Mouse (Mus musculus) left cerebral cortex, postnatal 14 days (tissue): ENCODE measurements around the gene Spcs2. TPM values are rescaled to one million over a fixed set of nuclear protein-coding genes. Genes with fewer than 3 reads are reported as not detected.
"Not testable (repeated sequence)": the region's sequence is repeated elsewhere in the genome, so short reads cannot be mapped to it uniquely, and the experiment has no call there.

Source experiments
- DNase-seq, 2 experiments: peaks; one replicate each; pipeline ENCODE4 v3.0.0; 2021 to 2022; ENCODE audit warnings: low spot score in 2 of 2, mixed read lengths in 1 of 2
- intact Hi-C: fragments of 180-260 bp; cut with DNase I; formaldehyde crosslinking; loops from one replicate; pipeline ENCODE4 v1.15.1; 2025
- total RNA-seq, 2 experiments: library from RNA; stranded (reverse); gene quantifications; 2 replicates each; pipeline ENCODE4 v1.2.3; 2021

Gene Spcs2
- total RNA-seq, 2 experiments from 2014 or later, result 81.7 to 94.3 TPM

DNA sequence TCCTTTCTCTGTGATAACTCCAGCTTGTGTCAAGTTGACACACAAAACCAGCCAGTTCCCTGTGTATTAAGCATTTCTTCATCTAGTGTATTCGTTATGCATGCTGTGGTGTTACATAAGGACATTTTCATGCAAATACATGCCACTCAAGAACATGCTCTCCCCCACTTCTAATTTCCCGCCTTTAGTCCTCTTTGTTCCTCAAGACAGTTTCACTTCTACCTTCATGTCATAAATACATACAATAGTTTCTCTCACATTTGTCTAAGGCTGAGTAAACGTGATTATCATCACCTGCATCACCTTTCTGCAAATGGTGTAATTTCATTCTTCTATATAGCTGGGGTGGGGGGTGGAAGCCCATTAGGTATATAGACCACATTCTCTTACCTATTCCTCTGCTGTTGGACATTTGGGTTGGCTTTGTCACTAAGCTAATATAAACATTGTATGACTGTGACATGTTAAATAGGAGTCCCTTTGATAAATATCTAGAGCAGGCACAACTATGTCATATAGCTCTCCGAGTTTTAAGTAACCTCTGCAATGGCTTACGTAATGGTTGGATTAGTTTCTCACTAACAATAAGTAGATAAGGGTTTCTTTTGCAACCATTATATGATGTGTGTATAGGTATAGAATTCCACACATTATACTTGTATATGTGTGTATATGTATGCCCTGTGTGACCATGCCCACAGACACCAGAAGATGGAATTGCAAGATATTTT is 30.0 kb downstream of the Spcs2 start:
- DNase-seq, result no peak
- intact Hi-C loops, result no loop called here

DNA sequence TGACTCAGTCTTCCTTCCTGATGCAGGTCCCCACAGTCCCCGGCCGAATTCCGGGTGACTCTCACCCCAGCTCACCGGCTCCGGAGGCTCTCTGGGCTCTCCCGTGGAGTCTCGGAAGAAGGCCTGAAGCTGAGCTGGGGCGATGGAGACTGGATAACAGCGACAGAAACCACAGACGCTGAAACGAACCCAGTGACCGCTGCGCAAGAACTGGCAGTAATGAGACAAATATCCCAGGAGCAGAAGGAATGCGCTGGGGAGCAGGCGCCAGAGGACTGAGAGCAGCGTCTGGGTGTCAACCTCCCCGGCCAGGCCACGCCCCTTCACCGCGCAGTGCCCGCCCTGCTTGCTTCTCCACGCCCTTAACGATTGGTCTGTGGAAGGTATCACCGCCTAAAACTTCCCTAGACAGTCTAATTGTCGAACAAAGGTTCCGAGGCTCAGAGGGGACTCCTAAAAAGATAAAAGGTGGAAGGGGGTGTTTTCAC is 35.1 kb downstream of the Spcs2 start, which contains the start of gene Neu3:
TSS of gene Neu3 (minus strand) at position 335 of the 488 bp plus-strand sequence.
- intact Hi-C loops, result no loop called here
- DNase-seq, result peak; percentile 87 to 89

DNA sequence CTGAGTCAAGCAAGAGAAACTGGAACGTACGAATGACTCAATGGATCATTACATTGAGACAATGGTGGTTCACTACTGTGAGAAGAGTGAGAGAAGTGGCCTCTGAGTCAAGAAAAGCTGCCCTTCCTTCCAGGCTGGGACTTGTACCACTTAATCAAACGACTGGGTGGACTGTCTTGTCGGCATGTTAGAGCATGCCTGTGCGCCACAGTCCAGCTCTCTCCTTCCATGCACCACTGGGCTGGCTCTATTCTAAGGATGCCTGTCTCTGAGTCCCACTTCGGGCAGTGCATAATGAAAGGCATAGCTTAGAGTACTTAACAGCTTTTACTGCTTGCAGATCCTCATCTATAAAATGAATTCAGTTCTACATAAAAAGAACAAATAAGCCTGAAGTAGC is 37.2 kb downstream of the Spcs2 start:
- no peak for DNase-seq
- intact Hi-C loops, result no loop called here

DNA sequence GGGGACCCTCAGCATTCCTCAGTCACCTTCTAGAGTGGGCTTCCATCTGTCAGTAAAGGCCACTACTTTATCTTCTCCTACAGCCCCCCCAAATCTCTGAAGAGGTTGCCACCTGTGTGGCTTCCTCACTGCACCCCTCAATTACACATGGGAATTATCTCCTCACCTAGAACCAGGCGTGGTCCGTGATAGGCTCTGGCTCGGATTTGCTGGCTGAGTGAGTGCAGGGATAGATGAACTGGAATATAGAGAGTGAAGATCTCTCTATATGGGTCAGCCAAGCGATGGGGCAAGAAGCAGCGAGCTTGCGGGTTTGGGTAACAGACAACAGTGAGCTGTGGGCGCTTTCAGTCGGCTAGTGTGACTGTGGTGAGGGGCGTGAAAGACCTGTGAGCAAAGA is 37.8 kb downstream of the Spcs2 start:
- intact Hi-C loops, result no loop called here
- DNase-seq, result no peak

DNA sequence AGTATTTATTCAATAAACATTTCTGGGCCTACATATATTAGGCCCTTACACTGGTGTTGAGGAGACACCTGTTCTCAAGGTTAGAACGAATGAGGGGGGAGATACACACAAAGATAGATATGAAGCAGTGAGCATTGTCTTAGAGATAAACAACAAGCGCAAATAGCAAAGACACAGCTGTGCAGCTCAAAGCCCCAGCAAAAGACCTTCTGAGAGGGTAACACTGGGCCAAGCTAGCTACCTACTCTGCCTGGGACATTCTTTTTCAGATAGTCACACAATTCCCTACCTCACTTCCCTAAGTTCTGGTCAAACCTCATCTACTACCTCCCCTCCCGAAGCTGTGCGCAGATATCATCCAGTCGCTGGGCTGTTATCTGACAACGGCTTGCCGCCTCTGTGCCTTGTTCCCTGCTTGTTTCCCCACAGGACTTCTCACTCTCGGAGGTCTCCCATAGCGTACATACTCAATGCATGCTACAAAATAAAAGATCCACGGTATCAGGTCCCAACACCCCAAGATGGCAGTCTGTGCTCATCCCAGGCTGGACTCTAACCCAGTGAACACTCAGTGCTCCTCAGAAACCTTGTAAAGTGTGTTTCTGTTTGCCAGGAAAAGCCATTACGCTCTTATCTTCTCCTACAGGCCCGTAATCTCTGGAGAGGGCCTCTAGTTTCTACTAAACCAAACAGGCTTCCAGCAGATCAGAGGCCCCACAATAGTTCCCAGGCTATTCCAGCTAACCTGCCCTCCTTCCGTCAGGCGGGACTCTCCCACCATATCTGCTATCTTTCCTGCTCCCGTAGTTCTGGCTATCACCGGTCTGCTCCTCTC is 38.4 kb downstream of the Spcs2 start:
- intact Hi-C loops, result no loop called here
- no peak for DNase-seq

DNA sequence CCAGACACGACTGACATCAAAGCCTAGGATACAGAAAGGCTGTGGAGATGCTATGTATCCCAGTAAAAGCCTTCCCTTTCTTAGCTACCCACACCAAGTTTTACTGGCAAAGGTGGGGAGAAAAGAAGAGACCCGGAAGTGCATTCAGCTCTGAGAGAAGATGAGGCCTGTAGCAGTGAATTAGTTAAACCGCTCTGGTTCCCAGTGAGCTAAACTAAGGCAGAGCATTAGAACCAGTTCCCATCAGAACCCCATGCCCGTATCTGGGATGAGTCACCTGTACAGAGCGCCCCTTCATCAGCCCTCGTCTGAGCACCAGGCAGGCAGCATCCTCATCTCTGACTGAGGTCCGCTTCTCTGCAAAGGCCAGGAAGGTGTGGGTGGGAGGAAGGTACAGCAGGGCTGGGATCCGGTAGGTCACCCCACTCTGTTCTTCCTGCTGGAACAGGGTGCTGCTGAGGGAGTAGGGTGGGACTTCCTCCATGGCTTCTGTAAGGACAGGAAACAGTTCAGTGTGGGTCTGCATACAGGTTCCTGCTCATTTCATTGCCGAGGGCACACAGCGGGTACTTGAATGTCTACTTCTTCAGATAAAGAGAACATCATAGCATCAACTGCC is 40.1 kb downstream of the Spcs2 start:
- DNase-seq, result no peak
- intact Hi-C loops, result no loop called here

DNA sequence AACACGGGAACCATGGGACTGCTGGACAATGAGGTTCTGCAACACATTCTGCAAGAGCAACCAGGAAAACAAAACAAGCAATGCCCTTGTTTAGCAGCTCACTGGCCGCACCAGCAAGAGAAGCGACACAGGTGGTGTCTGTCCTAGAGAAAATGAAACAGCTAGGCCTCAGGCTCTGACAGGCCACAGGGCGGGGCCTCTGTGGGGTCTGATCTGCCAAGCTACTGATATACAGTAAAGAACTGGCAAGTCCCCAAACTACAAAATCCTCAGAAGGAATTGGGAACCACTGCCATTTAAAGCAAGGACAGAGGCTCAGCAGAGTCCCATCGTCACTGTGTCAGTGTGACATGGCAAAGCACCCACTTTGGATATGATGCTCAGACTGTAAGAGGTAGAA is 40.8 kb downstream of the Spcs2 start:
- intact Hi-C loops, result no loop called here
- DNase-seq, result no peak

DNA sequence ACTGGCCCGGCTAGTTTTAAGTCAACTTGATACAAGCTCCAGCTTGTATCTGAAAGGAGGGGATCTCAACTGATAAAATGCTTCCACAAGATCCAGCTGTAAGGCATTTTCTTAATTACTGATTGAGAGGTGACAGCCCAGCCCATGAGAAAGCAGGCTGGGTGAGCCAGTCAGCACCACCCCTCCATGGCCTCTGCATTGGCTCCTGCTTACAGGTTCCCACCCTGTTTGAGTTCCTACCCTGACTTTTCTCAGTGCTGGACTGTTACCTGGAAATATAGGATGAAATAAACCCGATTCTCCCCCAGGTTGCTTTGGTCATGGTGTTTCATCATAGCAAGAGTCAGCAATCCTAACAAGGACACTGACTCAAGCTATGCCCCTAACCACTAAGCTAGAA is 41.3 kb downstream of the Spcs2 start:
- DNase-seq, result no peak
- intact Hi-C loops, result no loop called here

DNA sequence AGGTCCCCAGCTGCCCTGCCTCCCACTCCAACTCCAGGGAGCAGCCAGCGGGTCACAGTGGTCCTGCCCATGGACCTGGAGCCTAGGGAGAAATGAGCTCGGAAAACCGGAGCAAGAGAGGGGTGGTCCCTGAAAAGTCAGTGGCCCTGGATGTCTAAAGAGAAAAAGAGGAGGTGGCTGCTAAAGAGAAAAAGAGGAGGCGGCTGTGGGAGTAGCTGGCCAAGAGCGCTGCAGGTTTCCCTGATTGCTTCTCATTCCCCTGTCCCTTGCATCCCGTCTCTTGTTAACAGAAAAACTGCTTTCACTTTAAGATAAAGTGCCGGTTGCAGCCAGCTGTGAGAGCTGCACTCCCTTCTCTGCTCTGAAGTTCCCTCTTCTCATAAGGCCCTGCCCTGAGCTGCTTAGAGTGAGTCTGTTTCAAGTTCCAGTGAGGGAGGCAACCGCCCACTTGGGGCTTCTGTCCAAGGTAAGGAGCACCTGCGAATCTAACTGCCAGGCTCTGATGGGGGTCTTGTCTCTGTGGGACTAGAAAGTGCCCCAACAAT is 45.0 kb downstream of the Spcs2 start:
- DNase-seq, intact Hi-C loops: not testable (repeated sequence)

DNA sequence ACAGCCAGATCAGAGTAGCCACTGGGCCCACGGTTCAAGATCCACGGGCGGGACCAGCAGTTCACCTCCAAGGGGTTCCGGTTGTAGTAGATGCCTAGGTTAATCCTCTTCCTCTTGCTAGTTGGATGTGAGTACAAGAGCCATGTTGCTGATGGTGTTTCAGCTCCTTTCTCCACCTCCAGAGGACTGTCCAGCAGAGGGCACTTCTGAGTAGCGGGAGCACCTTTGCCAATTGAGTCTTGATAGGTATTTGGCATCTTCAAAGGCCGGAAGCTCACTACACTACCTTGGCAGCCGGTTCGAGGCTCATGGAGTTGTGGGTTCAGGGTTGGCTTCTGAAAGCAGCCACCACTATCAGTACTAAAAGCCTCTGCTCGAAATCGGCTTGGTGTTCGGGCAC is 49.9 kb downstream of the Spcs2 start:
- DNase-seq, result no peak
- intact Hi-C loops, result loop anchor here (2.0 kb wide), 1 partner anchor 63 kb away; no protein-coding TSS in a partner anchor

DNA sequence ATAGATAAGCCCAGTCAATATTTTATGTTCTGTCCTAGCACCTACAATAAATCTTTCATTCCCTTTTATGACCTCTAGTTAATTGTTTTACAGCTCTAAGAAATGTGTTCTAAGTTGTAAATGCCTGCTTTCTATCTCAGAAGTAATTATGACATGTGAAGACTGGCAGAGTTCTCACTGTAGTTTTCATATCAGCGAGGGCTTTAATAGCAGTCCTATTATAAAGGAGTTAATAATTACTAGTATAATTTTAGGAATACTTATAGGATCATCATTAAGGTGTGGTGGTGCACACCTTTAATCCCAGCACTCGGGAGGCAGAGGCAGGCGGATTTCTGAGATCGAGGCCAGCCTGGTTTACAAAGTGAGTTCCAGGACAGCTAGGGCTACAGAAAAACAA is 51.6 kb downstream of the Spcs2 start:
- intact Hi-C loops, result loop anchor here (2.0 kb wide), 1 partner anchor 65 kb away; no protein-coding TSS in a partner anchor
- DNase-seq, result no peak

DNA sequence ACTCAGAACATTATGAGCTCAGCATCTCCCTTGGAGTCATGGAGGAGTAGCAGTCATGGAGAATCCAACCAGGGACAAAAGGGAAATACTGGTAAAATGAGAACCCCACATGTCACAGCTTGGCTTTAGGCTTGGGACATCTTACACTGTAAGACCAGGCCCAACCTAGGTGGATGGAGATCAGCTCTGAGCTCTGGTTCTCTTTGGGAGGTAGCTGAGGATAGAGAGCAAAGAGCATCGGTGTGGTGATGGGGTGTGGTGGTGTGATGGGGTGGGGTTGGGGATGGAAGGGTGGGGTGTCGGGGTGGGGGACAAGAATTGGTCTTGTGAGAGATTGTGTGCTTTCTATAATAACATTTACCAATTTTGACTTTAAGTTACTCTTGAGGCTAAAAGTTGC is 52.4 kb downstream of the Spcs2 start:
- DNase-seq, result no peak
- intact Hi-C loops, result no loop called here

DNA sequence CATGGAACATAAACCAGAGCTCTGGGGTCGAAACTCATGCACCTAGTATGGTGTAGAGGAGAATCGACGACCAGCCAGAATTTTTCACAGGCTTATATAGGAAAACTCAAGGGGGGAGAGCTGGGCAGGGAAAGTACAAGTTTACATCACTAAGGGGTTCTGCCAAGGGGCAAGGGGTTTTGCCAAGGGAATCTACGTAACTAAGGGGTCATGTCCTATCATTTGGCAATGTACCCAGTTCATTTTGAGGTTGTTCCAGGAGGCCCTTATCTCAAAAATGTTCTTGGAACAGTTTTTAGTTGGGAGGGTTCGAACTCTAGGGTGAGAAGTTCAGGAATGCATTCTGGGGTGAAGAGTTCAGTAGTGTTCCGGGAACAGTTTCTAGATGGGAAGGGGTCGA is 56.2 kb downstream of the Spcs2 start:
- intact Hi-C loops, DNase-seq: not testable (repeated sequence)

DNA sequence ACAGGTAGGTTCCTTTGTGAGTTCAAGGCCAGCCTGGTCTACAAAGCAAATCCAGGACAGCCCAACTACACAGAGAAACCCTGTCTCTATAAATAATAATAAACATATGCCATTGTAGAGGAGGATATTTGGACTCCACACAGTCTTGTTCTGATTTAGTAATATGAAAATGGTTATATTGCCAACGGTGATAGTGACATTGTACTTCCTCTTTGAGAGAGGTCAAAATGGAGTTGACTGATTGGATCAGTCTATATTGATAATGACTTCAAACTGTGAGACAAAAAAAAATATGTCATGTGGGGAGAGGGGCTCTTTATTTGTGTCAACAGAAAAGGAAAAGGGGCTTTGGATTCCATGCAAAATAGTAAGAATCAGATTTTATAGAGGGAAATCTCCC is 57.9 kb downstream of the Spcs2 start:
- DNase-seq, result no peak
- intact Hi-C loops, result no loop called here

DNA sequence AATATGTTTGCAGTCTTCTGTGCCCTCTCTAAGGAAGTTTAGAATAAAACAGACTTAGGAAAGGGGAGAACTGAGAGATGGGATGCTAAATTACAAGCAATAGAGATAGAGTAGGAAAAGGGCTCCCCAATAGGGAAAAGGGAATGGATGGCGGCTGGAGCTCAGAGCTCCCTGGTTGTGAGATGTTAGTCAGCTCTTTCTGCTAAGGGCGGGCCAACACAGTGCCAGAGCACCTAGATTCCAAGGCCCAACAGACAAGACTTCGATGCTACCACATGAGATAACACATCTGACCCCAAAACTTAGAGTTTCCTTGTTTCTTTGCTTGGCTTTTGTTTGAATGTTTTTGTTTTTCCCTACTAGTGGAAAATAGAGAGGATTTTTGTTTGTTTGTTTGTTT is 59.2 kb downstream of the Spcs2 start:
- DNase-seq, intact Hi-C loops: not testable (repeated sequence)

DNA sequence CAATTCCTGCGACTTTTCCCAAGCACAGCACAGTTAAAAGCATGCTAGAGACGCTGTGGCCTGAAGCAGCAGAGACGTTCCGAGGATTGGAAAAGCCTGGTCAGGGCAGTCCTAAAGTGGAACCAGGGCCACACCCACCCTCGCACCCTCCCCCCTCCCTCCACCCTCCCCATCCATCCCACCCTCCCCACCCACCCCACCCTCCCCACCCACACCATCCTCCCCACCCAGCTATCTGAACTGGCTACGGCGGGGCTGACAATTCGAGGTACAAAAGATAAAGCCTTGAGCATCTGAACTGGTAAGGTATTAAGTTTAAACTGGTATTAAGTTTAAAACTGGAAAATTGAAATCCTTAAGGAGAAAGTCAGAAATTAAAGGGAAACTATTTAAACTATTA is 59.7 kb downstream of the Spcs2 start:
- intact Hi-C loops, result no loop called here
- no peak for DNase-seq

DNA sequence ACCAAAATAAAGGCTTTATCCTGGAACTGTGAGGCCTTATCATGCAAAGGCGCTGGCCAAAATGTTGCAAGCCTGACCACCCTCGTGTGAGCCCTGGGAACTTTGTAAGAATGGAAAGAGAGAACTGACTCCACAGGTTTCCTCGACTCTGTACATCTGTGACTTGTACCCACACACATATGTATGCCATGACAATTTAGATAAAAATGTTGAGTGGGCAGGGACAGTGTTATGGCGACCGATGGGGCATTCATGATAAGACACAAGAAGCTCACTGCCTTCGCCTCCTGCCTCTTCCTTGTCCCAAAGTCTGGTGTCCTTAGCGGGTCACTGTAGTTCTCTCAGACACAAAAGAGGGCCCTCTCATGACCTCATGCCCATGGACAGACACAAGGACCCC is 64.1 kb downstream of the Spcs2 start:
- no peak for DNase-seq
- intact Hi-C loops, result loop anchor here (2.0 to 5.0 kb wide), 3 partner anchors 140 to 292 kb away; no protein-coding TSS in a partner anchor

DNA sequence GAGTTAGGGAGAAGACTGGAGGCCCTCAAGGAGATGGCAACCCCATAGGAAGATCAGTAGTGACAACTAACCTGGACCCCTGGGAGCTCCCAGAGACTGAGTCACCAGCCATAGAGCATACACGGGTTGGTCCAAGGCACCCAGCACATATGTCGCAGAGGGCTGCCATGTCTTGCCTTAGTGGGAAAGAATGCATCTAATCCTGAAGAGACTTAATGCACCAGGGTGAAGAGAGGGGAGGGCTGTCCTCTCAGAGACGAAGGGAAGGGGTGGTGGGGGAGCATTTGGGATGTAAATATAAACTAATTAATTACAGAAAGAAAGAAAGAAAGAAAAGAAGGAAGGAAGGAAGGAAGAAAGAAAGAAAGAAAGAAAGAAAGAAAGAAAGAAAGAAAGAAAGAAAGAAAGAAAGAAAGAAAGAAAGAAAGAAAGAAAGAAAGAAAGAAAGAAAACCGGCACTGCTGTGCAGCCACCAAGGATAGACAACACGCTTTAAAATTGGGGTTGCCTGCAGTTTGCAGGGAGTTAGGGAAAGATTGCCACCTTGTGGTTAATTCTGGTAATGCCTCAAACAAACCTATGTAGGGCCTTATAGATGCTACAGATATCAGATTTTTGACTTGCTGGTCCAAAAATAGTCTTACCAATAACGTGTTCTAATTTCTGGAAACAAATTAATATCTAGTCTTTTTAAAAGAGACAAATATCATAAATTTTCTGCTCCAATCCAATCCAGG is 65.2 kb downstream of the Spcs2 start:
- intact Hi-C loops, result loop anchor here (2.0 to 5.0 kb wide), 3 partner anchors 139 to 291 kb away; no protein-coding TSS in a partner anchor
- DNase-seq, result peak; percentile 85 to 92

DNA sequence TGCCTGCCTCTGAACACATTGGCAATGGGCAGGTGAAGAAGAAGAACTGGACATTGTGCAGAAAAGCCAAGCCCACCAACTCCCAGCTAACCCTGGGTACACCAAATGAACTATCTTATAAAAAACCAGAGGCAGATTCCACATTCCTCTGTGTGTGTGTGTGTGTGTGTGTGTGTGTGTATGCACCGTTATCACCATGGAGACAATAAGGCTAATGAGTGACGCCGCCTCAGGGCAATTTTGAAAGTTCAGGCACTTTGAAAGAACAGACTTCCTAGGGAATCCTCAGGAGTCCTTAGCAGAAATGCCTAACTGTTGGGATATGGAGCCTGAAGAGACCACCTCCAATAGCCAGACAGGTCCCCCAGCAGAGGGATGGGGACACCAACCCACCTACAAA is 66.0 kb downstream of the Spcs2 start:
- no peak for DNase-seq
- intact Hi-C loops, result loop anchor here (5.0 kb wide), 1 partner anchor 290 kb away; no protein-coding TSS in a partner anchor
